Mouse (Mus musculus): Measurements from ENCODE around the gene D430042O09Rik. TPM values are rescaled to one million over a fixed set of nuclear protein-coding genes. Genes with fewer than 3 reads are reported as not detected.

Gene D430042O09Rik
- polyA plus RNA-seq, 1 experiment from 2014 or later: 9.7 TPM

GRCm38 (mm10) chr7:125829121-125829666, 121.5 kb downstream of the D430042O09Rik start:
- no peak overlapping the region for H3K4me3 ChIP-seq
- no peaks in the 10 kb centered on the region for H3K27me3 ChIP-seq (ENCODE audit: low read depth, poor library complexity, severe bottlenecking)
- DNase-seq (ENCODE audit: low spot score): peak; percentile 49
- H3K27ac ChIP-seq: peak overlapping the region; percentile 70
- 18% methylated on average over 3 of the region's 3 CpGs for WGBS
- no peaks in the 10 kb centered on the region for H3K9me3 ChIP-seq (replicated peaks)
- H3K4me1 ChIP-seq: peaks cover 39% of the 10 kb centered on the region
- peaks cover 14% of the 10 kb centered on the region for H3K36me3 ChIP-seq

GRCm38 (mm10) chr7:125832767-125833166, 125.1 kb downstream of the D430042O09Rik start:
- Histone ChIP-seq H3K36me3 (peaks cover 14% of the 10 kb centered on the region), H3K4me1 (peaks cover 36% of the 10 kb centered on the region), H3K9me3 (replicated peaks) (no peaks in the 10 kb centered on the region), H3K27me3 (ENCODE audit: low read depth, poor library complexity, severe bottlenecking) (no peaks in the 10 kb centered on the region), H3K27ac (no peak overlapping the region), H3K4me3 (no peak overlapping the region)
- WGBS: 73% methylated on average over 1 of the region's 1 CpGs
- no peak for DNase-seq (ENCODE audit: low spot score)

- WGBS: 94% methylated on average over 2 of the region's 2 CpGs
These were observed 125.8 kb downstream of the D430042O09Rik start for GRCm38 (mm10) chr7:125833471-125833870.

GRCm38 (mm10) chr7:125838078-125838742, 130.5 kb downstream of the D430042O09Rik start:
- WGBS: 45% methylated on average over 5 of the region's 5 CpGs
- Histone ChIP-seq H3K9me3 (replicated peaks) (no peaks in the 10 kb centered on the region), H3K4me3 (no peak overlapping the region), H3K4me1 (peaks cover 33% of the 10 kb centered on the region), H3K27ac (peak overlapping the region; percentile 86), H3K27me3 (ENCODE audit: low read depth, poor library complexity, severe bottlenecking) (no peaks in the 10 kb centered on the region), H3K36me3 (peaks cover 8% of the 10 kb centered on the region)
- DNase-seq (ENCODE audit: low spot score): peak; percentile 46

More at GRCm38 (mm10) chr7:125833471-125833870, 125.8 kb downstream of the D430042O09Rik start:
- Histone ChIP-seq H3K36me3 (peaks cover 14% of the 10 kb centered on the region), H3K4me1 (peaks cover 36% of the 10 kb centered on the region), H3K4me3 (no peak overlapping the region), H3K9me3 (replicated peaks) (no peaks in the 10 kb centered on the region), H3K27ac (no peak overlapping the region), H3K27me3 (ENCODE audit: low read depth, poor library complexity, severe bottlenecking) (no peaks in the 10 kb centered on the region)
- no peak for DNase-seq (ENCODE audit: low spot score)

- Histone ChIP-seq H3K4me1 (peaks cover 11% of the 10 kb centered on the region; the same call in 1 of the 2 replicates), H3K9me3 (replicated peaks) (no peaks in the 10 kb centered on the region), H3K36me3 (peaks cover 16% of the 10 kb centered on the region), H3K4me3 (no peak overlapping the region), H3K27me3 (ENCODE audit: low read depth, poor library complexity, severe bottlenecking) (no peaks in the 10 kb centered on the region), H3K27ac (no peak overlapping the region)
- WGBS: 47% methylated on average over 1 of the region's 1 CpGs
- DNase-seq (ENCODE audit: low spot score): no peak
These were observed 137.9 kb downstream of the D430042O09Rik start for GRCm38 (mm10) chr7:125845611-125846010.

GRCm38 (mm10) chr7:125846866-125847527, 139.3 kb downstream of the D430042O09Rik start:
- Histone ChIP-seq H3K4me3 (no peak overlapping the region), H3K27ac (no peak overlapping the region), H3K9me3 (replicated peaks) (no peaks in the 10 kb centered on the region), H3K27me3 (ENCODE audit: low read depth, poor library complexity, severe bottlenecking) (no peaks in the 10 kb centered on the region), H3K4me1 (peaks cover 8% of the 10 kb centered on the region; the same call in 1 of the 2 replicates), H3K36me3 (peaks cover 22% of the 10 kb centered on the region)
- no peak for DNase-seq (ENCODE audit: low spot score)
- 84% methylated on average over 8 of the region's 8 CpGs for WGBS

- Histone ChIP-seq H3K4me3 (no peak overlapping the region), H3K27ac (no peak overlapping the region), H3K9me3 (replicated peaks) (no peaks in the 10 kb centered on the region), H3K4me1 (0 out of 2 replicates have a peak, but pooled peaks cover 5% of the 10 kb centered on the region), H3K27me3 (ENCODE audit: low read depth, poor library complexity, severe bottlenecking) (no peaks in the 10 kb centered on the region), H3K36me3 (peaks cover 21% of the 10 kb centered on the region)
- DNase-seq (ENCODE audit: low spot score): no peak
- WGBS: 92% methylated on average over 2 of the region's 2 CpGs
These were observed 139.8 kb downstream of the D430042O09Rik start for GRCm38 (mm10) chr7:125847528-125847866.

GRCm38 (mm10) chr7:125859564-125859963, 151.9 kb downstream of the D430042O09Rik start:
- H3K9me3 ChIP-seq (replicated peaks): no peaks in the 10 kb centered on the region
- DNase-seq (ENCODE audit: low spot score): no peak
- no peaks in the 10 kb centered on the region for H3K27me3 ChIP-seq (ENCODE audit: low read depth, poor library complexity, severe bottlenecking)
- peaks cover 23% of the 10 kb centered on the region for H3K4me1 ChIP-seq
- H3K4me3 ChIP-seq: no peak overlapping the region
- 74% methylated on average over 3 of the region's 3 CpGs for WGBS
- H3K27ac ChIP-seq: no peak overlapping the region
- peaks cover 2% of the 10 kb centered on the region; the same call in 1 of the 2 replicates for H3K36me3 ChIP-seq

- no peak for DNase-seq (ENCODE audit: low spot score)
- no peak overlapping the region for H3K27ac ChIP-seq
- 91% methylated on average over 9 of the region's 9 CpGs for WGBS
- H3K36me3 ChIP-seq: peaks cover 2% of the 10 kb centered on the region; the same call in 1 of the 2 replicates
- H3K9me3 ChIP-seq (replicated peaks): no peaks in the 10 kb centered on the region
- H3K4me1 ChIP-seq: peaks cover 32% of the 10 kb centered on the region
- H3K27me3 ChIP-seq (ENCODE audit: low read depth, poor library complexity, severe bottlenecking): no peaks in the 10 kb centered on the region
- no peak overlapping the region for H3K4me3 ChIP-seq
These were observed 152.7 kb downstream of the D430042O09Rik start for GRCm38 (mm10) chr7:125860421-125860820.

GRCm38 (mm10) chr7:125864026-125864425, 156.3 kb downstream of the D430042O09Rik start:
- no peaks in the 10 kb centered on the region for H3K9me3 ChIP-seq (replicated peaks)
- H3K27me3 ChIP-seq (ENCODE audit: low read depth, poor library complexity, severe bottlenecking): no peaks in the 10 kb centered on the region
- peaks cover 3% of the 10 kb centered on the region; the same call in 1 of the 2 replicates for H3K36me3 ChIP-seq
- no peak for DNase-seq (ENCODE audit: low spot score)
- H3K27ac ChIP-seq: no peak overlapping the region
- H3K4me1 ChIP-seq: peaks cover 47% of the 10 kb centered on the region
- H3K4me3 ChIP-seq: no peak overlapping the region
- WGBS: 33% methylated on average over 1 of the region's 1 CpGs

GRCm38 (mm10) chr7:125865234-125865633, 157.5 kb downstream of the D430042O09Rik start:
- no peaks in the 10 kb centered on the region for H3K9me3 ChIP-seq (replicated peaks)
- no peaks in the 10 kb centered on the region for H3K27me3 ChIP-seq (ENCODE audit: low read depth, poor library complexity, severe bottlenecking)
- 15% methylated on average over 11 of the region's 11 CpGs for WGBS
- H3K4me3 ChIP-seq: no peak overlapping the region
- H3K27ac ChIP-seq: peak overlapping the region; percentile 66
- peaks cover 44% of the 10 kb centered on the region for H3K4me1 ChIP-seq
- DNase-seq (ENCODE audit: low spot score): no peak
- peaks cover 3% of the 10 kb centered on the region; the same call in 1 of the 2 replicates for H3K36me3 ChIP-seq

GRCm38 (mm10) chr7:125868570-125868969, 160.9 kb downstream of the D430042O09Rik start:
- no peak for DNase-seq (ENCODE audit: low spot score)
- no peak overlapping the region for H3K4me3 ChIP-seq
- no peaks in the 10 kb centered on the region for H3K27me3 ChIP-seq (ENCODE audit: low read depth, poor library complexity, severe bottlenecking)
- 80% methylated on average over 3 of the region's 3 CpGs for WGBS
- no peaks in the 10 kb centered on the region for H3K9me3 ChIP-seq (replicated peaks)
- H3K36me3 ChIP-seq: 0 out of 2 replicates have a peak, but pooled peaks cover 3% of the 10 kb centered on the region
- peaks cover 60% of the 10 kb centered on the region for H3K4me1 ChIP-seq
- H3K27ac ChIP-seq: no peak overlapping the region
